Comparison of ENCODE assay signal across 7 mouse cellular contexts in genomic region chr1:152130029-152130727, GRCm38 (mm10). TPM values are rescaled to one million over a fixed set of nuclear protein-coding genes. Genes with fewer than 3 reads are reported as not detected.
DNase-seq lines count a peak whose midpoint lies in the region; ATAC-seq lines count a peak whose summit lies in the region.

No protein-coding gene starts in this region.

- no peak overlapping the region for H3K27ac ChIP-seq in midbrain, embryonic 14.5 days (replicated peaks; ENCODE audit: low read depth, low read length)
- no peak overlapping the region for H3K27ac ChIP-seq in midbrain, embryonic 16.5 days (ENCODE audit: low read length)

- ATAC-seq in midbrain, embryonic 14.5 days (ENCODE audit: low FRiP score, low TSS enrichment) = no peak
- ATAC-seq in midbrain, embryonic 16.5 days = no peak

- no peak overlapping the region; the same call in 1 of the 2 replicates for H3K4me2 ChIP-seq in midbrain, embryonic 14.5 days (ENCODE audit: low read length)
- no peak overlapping the region for H3K4me2 ChIP-seq in midbrain, embryonic 16.5 days (ENCODE audit: low read length)

- no peaks in the 10 kb centered on the region for H3K27me3 ChIP-seq in midbrain, embryonic 14.5 days (ENCODE audit: control insufficient read depth, insufficient read depth, low read length)
- no peaks in the 10 kb centered on the region for H3K27me3 ChIP-seq in midbrain, embryonic 16.5 days (ENCODE audit: control insufficient read depth, insufficient read depth, low read depth, low read length)

- H3K9ac ChIP-seq in midbrain, embryonic 14.5 days (replicated peaks; ENCODE audit: low read length) = no peak overlapping the region
- H3K9ac ChIP-seq in midbrain, embryonic 16.5 days (ENCODE audit: low read depth, low read length) = no peak overlapping the region

- no peaks in the 10 kb centered on the region for H3K36me3 ChIP-seq in midbrain, embryonic 14.5 days (ENCODE audit: control insufficient read depth, insufficient read depth, low read length)
- no peaks in the 10 kb centered on the region for H3K36me3 ChIP-seq in midbrain, embryonic 16.5 days (ENCODE audit: control insufficient read depth, insufficient read depth, low read length)

- H3K9me3 ChIP-seq in midbrain, embryonic 14.5 days (ENCODE audit: control insufficient read depth, low read length) = no peaks in the 10 kb centered on the region
- no peaks in the 10 kb centered on the region for H3K9me3 ChIP-seq in midbrain, embryonic 16.5 days (replicated peaks; ENCODE audit: control insufficient read depth, low read length, poor library complexity, severe bottlenecking)

- DNase-seq in midbrain, embryonic 14.5 days = peak; percentile 65
- DNase-seq in cerebellum, adult 8-10 months = peak; percentile 33
- peak; percentile 42 for DNase-seq in gonadal fat pad, adult 2 months (ENCODE audit: low read depth)
- peak; percentile 61 for DNase-seq in layer of hippocampus, adult 11-12 months (ENCODE audit: low spot score)
- DNase-seq in right cerebral cortex, postnatal 14 days = peak; percentile 55
- no peak for DNase-seq in urinary bladder, postnatal 25 days (ENCODE audit: low spot score)

- 67% methylated on average over 14 of the region's 15 CpGs for WGBS in midbrain, embryonic 14.5 days
- 61% methylated on average over 14 of the region's 15 CpGs for WGBS in midbrain, embryonic 16.5 days

- no peak overlapping the region for H3K4me3 ChIP-seq in midbrain, embryonic 14.5 days (replicated peaks; ENCODE audit: low read depth, low read length)
- H3K4me3 ChIP-seq in midbrain, embryonic 16.5 days (ENCODE audit: low read depth, low read length) = no peak overlapping the region

- H3K4me1 ChIP-seq in midbrain, embryonic 14.5 days (ENCODE audit: control insufficient read depth, insufficient read depth, low read length) = no peaks in the 10 kb centered on the region
- no peaks in the 10 kb centered on the region for H3K4me1 ChIP-seq in midbrain, embryonic 16.5 days (ENCODE audit: control insufficient read depth, insufficient read depth, low read length)

RNA-seq across cellular contexts. Expression of gene 1700025G04Rik, which starts 40.3 kb away (rescaled TPM):
- polyA plus RNA-seq in midbrain, embryonic 14.5 days (2014; fragmentation: Nextera tagmentation; extraction: Ambion mirVana) = 26.7 and 27.8 TPM in 2 replicates
- polyA plus RNA-seq in midbrain, embryonic 16.5 days (2015; fragmentation: Nextera tagmentation; extraction: Ambion mirVana) = 27.3 and 28.5 TPM in 2 replicates
- 2.0 and 2.3 TPM in 2 replicates for polyA plus RNA-seq in gonadal fat pad, adult 2 months (2012; rRNA removed)
